ENCODE assay signal across 9 mouse cellular contexts in genomic region chr16:30262664-30263063, GRCm38 (mm10). TPM values are rescaled to one million over a fixed set of nuclear protein-coding genes. Genes with fewer than 3 reads are reported as not detected.
DNase-seq lines count a peak whose midpoint lies in the region; ATAC-seq and TF ChIP-seq lines count a peak whose summit lies in the region.
"Had no signal": no experiment of that assay in that cellular context is flagged by ENCODE, and none has a peak within 500 bp of the region (broad histone marks: within the 10 kb centered on the region; RNA-seq: fewer than 3 reads in every experiment).

No protein-coding gene starts in this region.

- H3K4me3 ChIP-seq in midbrain, embryonic 11.5 days (ENCODE audit: low read depth, low read length), result no peak overlapping the region
- H3K4me3 ChIP-seq in midbrain, embryonic 13.5 days (replicated peaks), result no peak overlapping the region
- H3K4me3 ChIP-seq in intestine, embryonic 15.5 days (replicated peaks), result no peak overlapping the region
- no peak overlapping the region for H3K4me3 ChIP-seq in liver, embryonic 14.5 days (ENCODE audit: insufficient read depth in 1 of 2, low read depth in 2 of 2, low read length in 2 of 2)
- H3K4me3 ChIP-seq: neural tube, embryonic 13.5 days had no signal

- no peak overlapping the region for H3K9ac ChIP-seq in midbrain, embryonic 11.5 days (ENCODE audit: low read length)
- no peak overlapping the region for H3K9ac ChIP-seq in midbrain, embryonic 13.5 days (replicated peaks)
- no peak overlapping the region for H3K9ac ChIP-seq in intestine, embryonic 15.5 days
- no peak overlapping the region for H3K9ac ChIP-seq in liver, embryonic 14.5 days (replicated peaks)
- H3K9ac ChIP-seq: neural tube, embryonic 13.5 days had no signal

- no peak overlapping the region for H3K4me2 ChIP-seq in midbrain, embryonic 11.5 days
- no peak overlapping the region for H3K4me2 ChIP-seq in midbrain, embryonic 13.5 days (replicated peaks)
- no peak overlapping the region for H3K4me2 ChIP-seq in intestine, embryonic 15.5 days (replicated peaks)
- no peak overlapping the region for H3K4me2 ChIP-seq in liver, embryonic 14.5 days (ENCODE audit: low read depth)
- H3K4me2 ChIP-seq: neural tube, embryonic 13.5 days had no signal

- H3K27me3 ChIP-seq in midbrain, embryonic 11.5 days (ENCODE audit: control insufficient read depth, insufficient read depth, low read length), result no peaks in the 10 kb centered on the region
- peaks cover 11% of the 10 kb centered on the region; the same call in 1 of the 2 replicates for H3K27me3 ChIP-seq in midbrain, embryonic 13.5 days
- H3K27me3 ChIP-seq in intestine, embryonic 15.5 days (replicated peaks), result no peaks in the 10 kb centered on the region
- H3K27me3 ChIP-seq in liver, embryonic 14.5 days (ENCODE audit: control insufficient read depth, insufficient read depth, low read length), result no peaks in the 10 kb centered on the region

- no peak overlapping the region for H3K27ac ChIP-seq in midbrain, embryonic 11.5 days (ENCODE audit: low read depth, low read length)
- H3K27ac ChIP-seq in midbrain, embryonic 13.5 days, result no peak overlapping the region
- H3K27ac ChIP-seq in intestine, embryonic 15.5 days, result no peak overlapping the region
- no peak overlapping the region for H3K27ac ChIP-seq in liver, embryonic 14.5 days
- H3K27ac ChIP-seq: neural tube, embryonic 13.5 days had no signal

- no peaks in the 10 kb centered on the region for H3K9me3 ChIP-seq in midbrain, embryonic 11.5 days (ENCODE audit: control insufficient read depth, low read length)
- no peaks in the 10 kb centered on the region for H3K9me3 ChIP-seq in midbrain, embryonic 13.5 days
- no peaks in the 10 kb centered on the region for H3K9me3 ChIP-seq in intestine, embryonic 15.5 days
- H3K9me3 ChIP-seq in liver, embryonic 14.5 days (ENCODE audit: control insufficient read depth, low read length), result no peaks in the 10 kb centered on the region
- H3K9me3 ChIP-seq: neural tube, embryonic 13.5 days had no signal

- ATAC-seq in midbrain, embryonic 11.5 days (ENCODE audit: low FRiP score), result 0 out of 2 replicates have a peak, but pooled peaks have one; percentile 48
- no peak; the same call in 1 of the 2 replicates for ATAC-seq in midbrain, embryonic 13.5 days
- 0 out of 2 replicates have a peak, but pooled peaks have one; percentile 42 for ATAC-seq in intestine, embryonic 15.5 days
- no peak for ATAC-seq in liver, embryonic 14.5 days (ENCODE audit: insufficient read depth)

- no peaks in the 10 kb centered on the region for H3K36me3 ChIP-seq in midbrain, embryonic 11.5 days (ENCODE audit: control insufficient read depth, insufficient read depth, low read length)
- H3K36me3 ChIP-seq in midbrain, embryonic 13.5 days, result no peaks in the 10 kb centered on the region
- H3K36me3 ChIP-seq in intestine, embryonic 15.5 days, result no peaks in the 10 kb centered on the region
- no peaks in the 10 kb centered on the region for H3K36me3 ChIP-seq in liver, embryonic 14.5 days (replicated peaks; ENCODE audit: control insufficient read depth, insufficient read depth, low read depth)
- H3K36me3 ChIP-seq: neural tube, embryonic 13.5 days had no signal

- TF ChIP-seq EP300 in liver, embryonic 14.5 days (IDR thresholded peaks at IDR 0.05; ENCODE audit: low read depth), result no peak

- H3K4me1 ChIP-seq in midbrain, embryonic 11.5 days (ENCODE audit: control insufficient read depth, insufficient read depth, low read length), result no peaks in the 10 kb centered on the region
- H3K4me1 ChIP-seq in midbrain, embryonic 13.5 days (replicated peaks), result no peaks in the 10 kb centered on the region
- no peaks in the 10 kb centered on the region for H3K4me1 ChIP-seq in intestine, embryonic 15.5 days (replicated peaks)
- H3K4me1 ChIP-seq in liver, embryonic 14.5 days (replicated peaks; ENCODE audit: control insufficient read depth in 2 of 2, insufficient read depth in 2 of 2, low read length in 1 of 2), result peaks cover 0 to 2% of the 10 kb centered on the region in 2 experiments; a peak in 1 of 4 replicates
- H3K4me1 ChIP-seq: neural tube, embryonic 13.5 days had no signal

- TF ChIP-seq CTCF in liver, embryonic 14.5 days (IDR thresholded peaks at IDR 0.05; ENCODE audit: low read depth), result peak; percentile 89

- 2% methylated on average over 2 of the region's 2 CpGs for WGBS in midbrain, embryonic 11.5 days
- WGBS in midbrain, embryonic 13.5 days, result 2% methylated on average over 2 of the region's 2 CpGs
- WGBS in intestine, embryonic 15.5 days, result 0% methylated on average over 2 of the region's 2 CpGs
- WGBS in liver, embryonic 14.5 days (ENCODE audit: insufficient replicate concordance), result 0% methylated on average over 2 of the region's 2 CpGs

- peak; percentile 97 for DNase-seq in midbrain, embryonic 11.5 days (ENCODE audit: low spot score, missing footprints)
- peak; percentile 64 for DNase-seq in adrenal gland, adult 2 months
- DNase-seq in embryo, embryonic 11 days, result peak; percentile 73
- DNase-seq in liver, embryonic 14.5 days (ENCODE audit: low read depth in 3 of 3, low spot score in 3 of 3), result peak; percentile 25 to 47 (median 42)
- peak; percentile 69 to 77 for DNase-seq in right cerebral cortex, adult 2 months (ENCODE audit: low spot score in 2 of 2)
- peak; percentile 72 for DNase-seq in urinary bladder, postnatal 25 days (ENCODE audit: low spot score)

RNA-seq across cellular contexts. Expression of gene Cpn2, which starts 4.6 kb away (rescaled TPM):
- polyA plus RNA-seq in midbrain, embryonic 11.5 days (2014; fragmentation: Nextera tagmentation; extraction: Ambion mirVana), result not detected in 2 replicates
- polyA plus RNA-seq in midbrain, embryonic 13.5 days (2015; fragmentation: Nextera tagmentation; extraction: Ambion mirVana), result not detected in 2 replicates
- total RNA-seq in adrenal gland, adult 2 months (2021), result 1 to 10 TPM; 2.4 to 3.6 TPM
- polyA plus RNA-seq in adrenal gland, adult 2 months (2012; rRNA removed), result 1.2 and 1.7 TPM in 2 replicates
- polyA plus RNA-seq in intestine, embryonic 15.5 days (2015; fragmentation: Nextera tagmentation; extraction: Ambion mirVana), result 0.19 and 0.20 TPM in 2 replicates
- polyA plus RNA-seq in liver, embryonic 14.5 days (2012; rRNA removed), result 4.8 and 5.6 TPM in 2 replicates
- 2.1 and 2.8 TPM in 2 replicates for polyA plus RNA-seq in liver, embryonic 14.5 days (2014; fragmentation: Nextera tagmentation; extraction: Ambion mirVana)
- polyA plus RNA-seq: neural tube, embryonic 13.5 days had no signal

RNA-seq across cellular contexts. Expression of gene Lrrc15, which starts 20.4 kb away (rescaled TPM):
- polyA plus RNA-seq in midbrain, embryonic 11.5 days (2014; fragmentation: Nextera tagmentation; extraction: Ambion mirVana), result 0.63 and 0.72 TPM in 2 replicates
- polyA plus RNA-seq in midbrain, embryonic 13.5 days (2015; fragmentation: Nextera tagmentation; extraction: Ambion mirVana), result 0.11 and 0.19 TPM in 2 replicates
- under 1 TPM in 1 of 2 experiments, not detected in 1; 0.06 TPM for total RNA-seq in adrenal gland, adult 2 months (2021)
- polyA plus RNA-seq in adrenal gland, adult 2 months (2012; rRNA removed), result 0.02 TPM in 2 replicates
- polyA plus RNA-seq in intestine, embryonic 15.5 days (2015; fragmentation: Nextera tagmentation; extraction: Ambion mirVana), result 0.43 and 0.44 TPM in 2 replicates
- polyA plus RNA-seq in liver, embryonic 14.5 days (2012; rRNA removed), result 0.01 TPM in 1 of 2 replicates, not detected in the other
- 0.01 TPM in 1 of 2 replicates, not detected in the other for polyA plus RNA-seq in liver, embryonic 14.5 days (2014; fragmentation: Nextera tagmentation; extraction: Ambion mirVana)

RNA-seq across cellular contexts. Expression of gene Gp5, which starts 47.9 kb away (rescaled TPM):
- 2.1 and 2.3 TPM in 2 replicates for polyA plus RNA-seq in midbrain, embryonic 11.5 days (2014; fragmentation: Nextera tagmentation; extraction: Ambion mirVana)
- 0.18 and 0.57 TPM in 2 replicates for polyA plus RNA-seq in midbrain, embryonic 13.5 days (2015; fragmentation: Nextera tagmentation; extraction: Ambion mirVana)
- total RNA-seq in adrenal gland, adult 2 months (2021), result under 1 TPM in 1 of 2 experiments, not detected in 1; 0.17 TPM
- 0.04 and 0.35 TPM in 2 replicates for polyA plus RNA-seq in adrenal gland, adult 2 months (2012; rRNA removed)
- polyA plus RNA-seq in intestine, embryonic 15.5 days (2015; fragmentation: Nextera tagmentation; extraction: Ambion mirVana), result 0.46 and 0.59 TPM in 2 replicates
- polyA plus RNA-seq in liver, embryonic 14.5 days (2012; rRNA removed), result 9.4 and 9.9 TPM in 2 replicates
- polyA plus RNA-seq in liver, embryonic 14.5 days (2014; fragmentation: Nextera tagmentation; extraction: Ambion mirVana), result 9.8 and 13.5 TPM in 2 replicates

Comparison
In these comparisons a context has a peak if more than half of its experiments do, and no peak if none do; other contexts are left out.
1. ATAC-seq: peak in midbrain, embryonic 11.5 days (single experiment) and intestine, embryonic 15.5 days (single experiment); none in midbrain, embryonic 13.5 days (single experiment) and liver, embryonic 14.5 days (single experiment).
2. DNase-seq: peak in every context shown above with its lines; median percentile 97 in midbrain, embryonic 11.5 days; 73 in embryo, embryonic 11 days; 73 in right cerebral cortex, adult 2 months; 72 in urinary bladder, postnatal 25 days; 64 in adrenal gland, adult 2 months; 42 in liver, embryonic 14.5 days.